Mouse (Mus musculus) liver, embryonic 14.5 days (tissue): ENCODE measurements around the gene Wasf2. TPM values are rescaled to one million over a fixed set of nuclear protein-coding genes. Genes with fewer than 3 reads are reported as not detected.

Experiments used
- ATAC-seq: fragments of 200-750 bp; cut with Nextera tagmentation; 2 replicates; pipeline ENCODE4 v1.8.0; 2017; ENCODE audit warnings: moderate number of reproducible peaks, mild to moderate bottlenecking, moderate library complexity; ENCODE audit not compliant: insufficient read depth
- DNase-seq, 3 experiments: peaks; one replicate each; pipeline ENCODE4 v3.0.0-alpha.2; 2012 to 2013; ENCODE audit warnings: low read depth in 3 of 3, low spot score in 3 of 3
- H3K27ac ChIP-seq: fragments of 300-500 bp; sonication (generic); 2 replicates; pipeline ENCODE4 v1.5.1; 2014; ENCODE audit warnings: moderate library complexity, mild to moderate bottlenecking, control low read depth, inconsistent platforms
- H3K27me3 ChIP-seq: fragments of 300-500 bp; sonication (generic); 2 replicates; pipeline ENCODE4 v1.6.1; 2014; ENCODE audit warnings: mild to moderate bottlenecking, low read length, moderate library complexity; ENCODE audit not compliant: control insufficient read depth, insufficient read depth
- H3K36me3 ChIP-seq: fragments of 300-500 bp; sonication (generic); replicated peaks from 2 replicates; pipeline ENCODE4 v1.6.1; 2014; ENCODE audit warnings: low read depth; ENCODE audit not compliant: control insufficient read depth, insufficient read depth
- H3K4me1 ChIP-seq, 2 experiments: fragments of 200-500 bp in 1 of 2; fragments of 300-500 bp in 1 of 2; sonication (generic) in 1 of 2; replicated peaks; 2 replicates each; pipeline ENCODE4 v1.6.1; 2012 to 2014; ENCODE audit warnings: antibody characterized with exemption in 1 of 2, inconsistent platforms in 1 of 2, low read length in 1 of 2; ENCODE audit not compliant: control insufficient read depth in 2 of 2, insufficient read depth in 2 of 2
- H3K4me2 ChIP-seq: fragments of 300-500 bp; sonication (generic); 2 replicates; pipeline ENCODE4 v1.6.1; 2014; ENCODE audit warnings: low read depth, mild to moderate bottlenecking, control low read depth, moderate library complexity
- H3K4me3 ChIP-seq, 2 experiments: fragments of 200-500 bp in 1 of 2; fragments of 300-500 bp in 1 of 2; sonication (generic) in 1 of 2; 2 replicates each; pipeline ENCODE4 v1.5.1; 2012 to 2014; ENCODE audit warnings: low read depth in 2 of 2, low read length in 2 of 2, mild to moderate bottlenecking in 2 of 2, control low read depth in 1 of 2, inconsistent platforms in 1 of 2, moderate library complexity in 1 of 2; ENCODE audit not compliant: insufficient read depth in 1 of 2
- H3K9ac ChIP-seq: fragments of 300-500 bp; sonication (generic); replicated peaks from 2 replicates; pipeline ENCODE4 v1.6.1; 2014; ENCODE audit warnings: mild to moderate bottlenecking, control low read depth, moderate library complexity
- H3K9me3 ChIP-seq: fragments of 300-500 bp; sonication (generic); 2 replicates; pipeline ENCODE4 v1.6.1; 2016; ENCODE audit warnings: low read length, mixed read lengths; ENCODE audit not compliant: control insufficient read depth
- CTCF ChIP-seq: IDR thresholded peaks from 2 replicates; pipeline ENCODE4 v1.5.1; 2016; ENCODE audit warnings: antibody characterized with exemption, low read depth, control low read depth
- EP300 ChIP-seq: IDR thresholded peaks from 2 replicates; pipeline ENCODE4 v1.6.1; 2016; ENCODE audit warnings: antibody characterized with exemption, low read depth
- WGBS: fragments of 180-500 bp; shearing (Covaris S2); extraction: QIAGEN DNeasy Blood & Tissue Kit; methylation state at CpG from one replicate; pipeline ENCODE4 v1.1.7; 2014; ENCODE audit not compliant: insufficient replicate concordance; 5-methylcytosine and 5-hydroxymethylcytosine counted together
- polyA plus RNA-seq, 2 experiments: library from polyadenylated mRNA; depleted of rRNA in 1 of 2; stranded (reverse) in 1 of 2; unstranded in 1 of 2; fragments of >200 nt; fragmentation: Nextera tagmentation in 1 of 2; extraction: Ambion mirVana in 1 of 2; gene quantifications; 2 replicates each; pipeline versions ENCODE4 v1.2.1 to v1.2.3; 2012 to 2014

The Wasf2 gene
- polyA plus RNA-seq, 2 experiments = 11.4 to 31.4 TPM

GRCm38 (mm10) chr4:133108481-133109334 lies 21.6 kb upstream of the Wasf2 start:
- no peak for ATAC-seq
- TF ChIP-seq EP300 (no peak), CTCF (no peak)
- 73% methylated on average over 13 of the region's 13 CpGs for WGBS
- no peak overlapping the region for H3K4me2 ChIP-seq
- H3K4me1 ChIP-seq = peaks cover 0 to 6% of the 10 kb centered on the region in 2 experiments; a peak in 1 of 4 replicates
- H3K36me3 ChIP-seq = no peaks in the 10 kb centered on the region
- H3K27ac ChIP-seq = no peak overlapping the region
- H3K9me3 ChIP-seq = no peaks in the 10 kb centered on the region
- DNase-seq = no peak
- no peaks in the 10 kb centered on the region for H3K27me3 ChIP-seq
- H3K9ac ChIP-seq = no peak overlapping the region
- H3K4me3 ChIP-seq = no peak overlapping the region

DNA sequence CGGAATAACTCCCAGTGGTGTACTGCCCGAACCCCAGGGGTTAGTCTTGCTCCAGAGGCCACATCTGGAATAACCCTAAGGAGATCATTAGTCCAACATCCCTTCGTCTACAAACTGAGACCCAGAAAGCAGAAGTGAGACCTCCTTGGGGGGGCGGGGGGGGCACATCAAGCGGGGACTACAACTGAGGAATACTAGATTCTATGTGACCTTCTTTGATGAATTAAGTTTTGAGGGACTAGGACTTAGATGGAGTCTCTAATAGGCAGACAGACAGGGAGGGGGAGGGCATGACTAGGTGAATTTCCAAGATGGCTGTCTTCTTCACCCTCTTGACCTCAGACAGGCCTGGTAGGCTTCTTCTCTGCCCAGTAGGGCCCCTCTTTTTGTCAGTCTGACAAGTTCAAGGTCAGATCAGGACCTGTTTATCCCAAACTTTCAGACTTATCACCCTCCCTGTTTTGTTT lies 20.9 kb upstream of the Wasf2 start:
- no peak for DNase-seq

GRCm38 (mm10) chr4:133112175-133112838 lies 18.0 kb upstream of the Wasf2 start:
- no peaks in the 10 kb centered on the region for H3K9me3 ChIP-seq
- H3K9ac ChIP-seq = no peak overlapping the region
- no peaks in the 10 kb centered on the region for H3K27me3 ChIP-seq
- no peak for ATAC-seq
- H3K27ac ChIP-seq = no peak overlapping the region
- TF ChIP-seq EP300 (no peak), CTCF (no peak)
- H3K36me3 ChIP-seq = no peaks in the 10 kb centered on the region
- no peak for DNase-seq
- H3K4me3 ChIP-seq = no peak overlapping the region
- WGBS = 58% methylated on average over 13 of the region's 13 CpGs
- H3K4me1 ChIP-seq = peaks cover 0 to 5% of the 10 kb centered on the region in 2 experiments; a peak in 1 of 4 replicates
- H3K4me2 ChIP-seq = no peak overlapping the region

More for the DNA sequence above, 20.9 kb upstream of the Wasf2 start:
- 61% methylated on average over 5 of the region's 5 CpGs for WGBS
- Histone ChIP-seq H3K36me3 (no peaks in the 10 kb centered on the region), H3K27me3 (no peaks in the 10 kb centered on the region), H3K4me1 (peaks cover 0 to 3% of the 10 kb centered on the region in 2 experiments; a peak in 1 of 4 replicates), H3K9ac (no peak overlapping the region), H3K9me3 (no peaks in the 10 kb centered on the region), H3K4me2 (no peak overlapping the region), H3K4me3 (no peak overlapping the region), H3K27ac (no peak overlapping the region)
- TF ChIP-seq EP300 (no peak), CTCF (no peak)
- no peak for ATAC-seq

- Histone ChIP-seq H3K4me3 (no peak overlapping the region), H3K27ac (no peak overlapping the region), H3K9me3 (no peaks in the 10 kb centered on the region), H3K9ac (no peak overlapping the region), H3K4me1 (0 out of 4 replicates have a peak, but pooled peaks cover 0 to 2% of the 10 kb centered on the region in 2 experiments), H3K4me2 (no peak overlapping the region), H3K27me3 (no peaks in the 10 kb centered on the region), H3K36me3 (no peaks in the 10 kb centered on the region)
- no peak for DNase-seq
- WGBS = 37% methylated on average over 6 of the region's 6 CpGs
- TF ChIP-seq CTCF (no peak), EP300 (no peak)
- no peak for ATAC-seq
Observed at GRCm38 (mm10) chr4:133113351-133113882, 16.9 kb upstream of the Wasf2 start.

GRCm38 (mm10) chr4:133114762-133115161 lies 15.5 kb upstream of the Wasf2 start:
- no peak overlapping the region for H3K4me2 ChIP-seq
- 0 out of 4 replicates have a peak, but pooled peaks cover 0 to 2% of the 10 kb centered on the region in 2 experiments for H3K4me1 ChIP-seq
- no peaks in the 10 kb centered on the region for H3K36me3 ChIP-seq
- no peak overlapping the region for H3K4me3 ChIP-seq
- no peaks in the 10 kb centered on the region for H3K27me3 ChIP-seq
- WGBS = 62% methylated on average over 3 of the region's 3 CpGs
- no peak overlapping the region for H3K27ac ChIP-seq
- TF ChIP-seq CTCF (no peak), EP300 (no peak)
- H3K9ac ChIP-seq = no peak overlapping the region
- H3K9me3 ChIP-seq = no peaks in the 10 kb centered on the region
- DNase-seq (no peak), ATAC-seq (no peak)
